Mouse (Mus musculus) erythroblast, embryonic 14.5 days (primary cell): ENCODE data around the gene Kcne4.

ENCODE experiments used
- GATA1 ChIP-seq: IDR thresholded peaks from 2 replicates; pipeline ENCODE4 v1.6.1; 2012; ENCODE audit warnings: low read length, inconsistent platforms, mixed read lengths
- TAL1 ChIP-seq: IDR thresholded peaks from 3 replicates; pipeline ENCODE4 v1.6.1; 2012; ENCODE audit warnings: low read length, inconsistent platforms, mixed read lengths

GRCm38 (mm10) chr1:78811975-78812490 is 4.5 kb upstream of the Kcne4 start:
- TF ChIP-seq TAL1 (no peak), GATA1 (no peak)
